Mouse (Mus musculus): Measurements from ENCODE around the gene Dgat2.

DNA sequence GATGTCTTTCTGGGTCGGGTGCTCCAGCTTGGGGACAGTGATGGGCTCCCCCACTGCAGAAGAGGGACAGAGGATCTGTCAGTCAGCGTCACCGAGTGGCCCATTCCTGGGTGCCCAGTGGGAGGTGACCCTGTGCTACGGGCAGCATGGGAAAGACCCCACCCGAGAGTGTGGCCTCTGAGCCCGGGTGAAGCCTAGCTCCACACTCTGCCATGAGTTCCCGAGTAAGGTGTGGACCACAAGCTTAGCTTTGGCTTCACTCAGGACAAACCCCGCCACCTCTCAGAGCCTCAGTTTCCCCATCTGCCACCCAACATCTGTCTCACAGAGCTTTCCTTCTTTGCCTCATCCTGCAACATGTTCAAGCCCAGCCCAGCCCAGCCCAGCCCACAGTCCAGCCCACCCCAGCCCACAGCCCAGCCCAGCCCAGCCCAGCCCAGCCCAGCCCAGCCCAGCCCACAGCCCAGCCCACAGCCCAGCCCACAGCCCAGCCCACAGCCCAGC, 27.8 kb downstream of the Dgat2 start:
- TF ChIP-seq CTCF (IDR thresholded peaks at IDR 0.05) (no peak), EP300 (IDR thresholded peaks at IDR 0.05) (no peak)
